Mouse (Mus musculus) CH12.LX (cell line): Measurements from ENCODE around the gene Rock2. TPM values are rescaled to one million over a fixed set of nuclear protein-coding genes. Genes with fewer than 3 reads are reported as not detected.
A peak's percentile ranks its signal among the peaks of the same experiment; 100 is the strongest.

ENCODE experiments used
- DNase-seq: peaks from one replicate; pipeline ENCODE4 v3.0.0-alpha.2; 2013; ENCODE audit errors: extremely low read depth
- H3K27ac ChIP-seq: 2 replicates; pipeline ENCODE4 v1.5.1; 2012; ENCODE audit warnings: low read depth, mild to moderate bottlenecking, control low read depth, moderate library complexity; ENCODE audit not compliant: insufficient read depth
- H3K27me3 ChIP-seq: replicated peaks from 2 replicates; pipeline ENCODE3; 2012; ENCODE audit warnings: inconsistent platforms
- H3K36me3 ChIP-seq, 2 experiments: replicated peaks in 1 of 2; 2 replicates each; pipeline versions ENCODE3 to v1.6.1; 2012; ENCODE audit warnings: inconsistent platforms in 1 of 2, low read length in 1 of 2, mild to moderate bottlenecking in 1 of 2, mixed read lengths in 1 of 2, moderate library complexity in 1 of 2; ENCODE audit not compliant: control insufficient read depth in 1 of 2, insufficient read depth in 1 of 2
- H3K4me1 ChIP-seq, 2 experiments: 2 replicates each; pipeline ENCODE4 v1.6.1; 2012; ENCODE audit warnings: inconsistent platforms in 1 of 2, moderate library complexity in 1 of 2; ENCODE audit not compliant: insufficient read depth in 2 of 2, control insufficient read depth in 1 of 2
- H3K4me2 ChIP-seq: 2 replicates; pipeline ENCODE4 v1.6.1; 2012; ENCODE audit warnings: low read depth, mild to moderate bottlenecking, control low read depth; ENCODE audit not compliant: poor library complexity, insufficient read depth, severe bottlenecking
- H3K4me3 ChIP-seq, 3 experiments: fragments of 150-350 bp in 1 of 3; sonication (generic) in 1 of 3; replicated peaks in 1 of 3; 2 replicates each; pipeline versions ENCODE3 to v1.5.1; 2011 to 2012; ENCODE audit warnings: low read depth in 2 of 3, low read length in 2 of 3, mild to moderate bottlenecking in 2 of 3, moderate library complexity in 2 of 3, control low read depth in 1 of 3, improper control_type of control experiment in 1 of 3, inconsistent platforms in 1 of 3, mixed read lengths in 1 of 3; ENCODE audit not compliant: poor library complexity in 1 of 3
- H3K79me2 ChIP-seq: replicated peaks from 2 replicates; pipeline ENCODE4 v1.6.1; 2012; ENCODE audit warnings: mild to moderate bottlenecking, moderate library complexity; ENCODE audit not compliant: control insufficient read depth, poor library complexity, insufficient read depth, severe bottlenecking; ENCODE audit errors: extremely low read depth
- H3K9ac ChIP-seq: 2 replicates; pipeline ENCODE4 v1.6.1; 2012; ENCODE audit warnings: low read depth, mild to moderate bottlenecking, control low read depth, moderate library complexity; ENCODE audit not compliant: insufficient read depth
- H3K9me3 ChIP-seq: replicated peaks from 2 replicates; pipeline ENCODE3; 2012; ENCODE audit warnings: low read length, inconsistent platforms, mixed read lengths
- BHLHE40 ChIP-seq: IDR thresholded peaks from 2 replicates; pipeline ENCODE4 v1.6.1; 2011; ENCODE audit warnings: mild to moderate bottlenecking, low read depth, low read length, improper control_type of control experiment
- CHD1 ChIP-seq: IDR thresholded peaks from 2 replicates; pipeline ENCODE4 v1.6.1; 2012; ENCODE audit warnings: low read depth, low read length, improper control_type of control experiment, inconsistent platforms
- CHD2 ChIP-seq: IDR thresholded peaks from 2 replicates; pipeline ENCODE4 v1.6.1; 2011; ENCODE audit warnings: low read length, improper control_type of control experiment
- CTCF ChIP-seq, 2 experiments: IDR thresholded peaks in 1 of 2; conservative IDR thresholded peaks in 1 of 2; 2 replicates each; pipeline ENCODE4 v1.5.1; 2011 to 2012; ENCODE audit warnings: low read depth in 2 of 2, low read length in 2 of 2, improper control_type of control experiment in 1 of 2, inconsistent platforms in 1 of 2, mild to moderate bottlenecking in 1 of 2, moderate library complexity in 1 of 2
- EP300 ChIP-seq: IDR thresholded peaks from 2 replicates; pipeline ENCODE4 v1.6.1; 2011; ENCODE audit warnings: low read length, improper control_type of control experiment
- ETS1 ChIP-seq: conservative IDR thresholded peaks from 2 replicates; pipeline ENCODE4 v1.6.1; 2012; ENCODE audit warnings: low read depth, mild to moderate bottlenecking, inconsistent platforms, low read length, improper control_type of control experiment, moderate library complexity
- GABPA ChIP-seq: IDR thresholded peaks from 2 replicates; pipeline ENCODE4 v1.6.1; 2012; ENCODE audit warnings: low read depth, low read length, improper control_type of control experiment, inconsistent platforms; ENCODE audit not compliant: insufficient replicate concordance
- HCFC1 ChIP-seq: IDR thresholded peaks from 2 replicates; pipeline ENCODE4 v1.6.1; 2012; ENCODE audit warnings: low read depth, mild to moderate bottlenecking, inconsistent platforms, low read length, improper control_type of control experiment
- IRF4 ChIP-seq: IDR thresholded peaks from 2 replicates; pipeline ENCODE4 v1.6.1; 2014; ENCODE audit warnings: low read depth, mild to moderate bottlenecking, inconsistent platforms, low read length, improper control_type of control experiment
- JUN ChIP-seq: IDR thresholded peaks from 2 replicates; pipeline ENCODE4 v1.6.1; 2011; ENCODE audit warnings: low read depth, mild to moderate bottlenecking, low read length, improper control_type of control experiment, moderate library complexity; ENCODE audit not compliant: insufficient read depth
- JUND ChIP-seq: conservative IDR thresholded peaks from 2 replicates; pipeline ENCODE4 v1.6.1; 2011; ENCODE audit warnings: low read depth, low read length, improper control_type of control experiment
- KAT2A ChIP-seq: IDR thresholded peaks from 2 replicates; pipeline ENCODE4 v1.6.1; 2012; ENCODE audit warnings: low read length, improper control_type of control experiment, inconsistent platforms; ENCODE audit not compliant: insufficient replicate concordance
- MAX ChIP-seq: IDR thresholded peaks from 2 replicates; pipeline ENCODE4 v1.6.1; 2011; ENCODE audit warnings: low read length, improper control_type of control experiment
- MAZ ChIP-seq: IDR thresholded peaks from 2 replicates; pipeline ENCODE4 v1.6.1; 2012; ENCODE audit warnings: low read depth, mild to moderate bottlenecking, inconsistent platforms, low read length, improper control_type of control experiment, moderate library complexity
- MEF2A ChIP-seq: IDR thresholded peaks from 2 replicates; pipeline ENCODE4 v1.6.1; 2014; ENCODE audit warnings: low read depth, mild to moderate bottlenecking, inconsistent platforms, low read length, improper control_type of control experiment, borderline replicate concordance
- MYC ChIP-seq: IDR thresholded peaks from 2 replicates; pipeline ENCODE4 v1.6.1; 2011; ENCODE audit warnings: low read depth, mild to moderate bottlenecking, improper control_type of control experiment, low read length
- NELFE ChIP-seq: IDR thresholded peaks from 2 replicates; pipeline ENCODE4 v1.6.1; 2011; ENCODE audit warnings: low read depth, low read length, improper control_type of control experiment
- NRF1 ChIP-seq: IDR thresholded peaks from 2 replicates; pipeline ENCODE4 v1.6.1; 2014; ENCODE audit warnings: low read depth, mild to moderate bottlenecking, inconsistent platforms, low read length, improper control_type of control experiment, moderate library complexity
- PAX5 ChIP-seq: IDR thresholded peaks from 2 replicates; pipeline ENCODE4 v1.6.1; 2012; ENCODE audit warnings: low read length, inconsistent platforms, mixed read lengths
- POLR2A ChIP-seq: IDR thresholded peaks from 2 replicates; pipeline ENCODE4 v1.6.1; 2011; ENCODE audit warnings: low read depth, mild to moderate bottlenecking, improper control_type of control experiment, low read length
- POLR2AphosphoS2 ChIP-seq: IDR thresholded peaks from 2 replicates; pipeline ENCODE4 v1.6.1; 2011; ENCODE audit warnings: low read depth, low read length, improper control_type of control experiment
- RAD21 ChIP-seq: IDR thresholded peaks from 2 replicates; pipeline ENCODE4 v1.6.1; 2011; ENCODE audit warnings: low read depth, mild to moderate bottlenecking, low read length, improper control_type of control experiment, moderate library complexity
- RCOR1 ChIP-seq: conservative IDR thresholded peaks from 2 replicates; pipeline ENCODE4 v1.6.1; 2012; ENCODE audit warnings: low read depth, mild to moderate bottlenecking, inconsistent platforms, low read length, improper control_type of control experiment
- SIN3A ChIP-seq: IDR thresholded peaks from 2 replicates; pipeline ENCODE4 v1.6.1; 2012; ENCODE audit warnings: low read length, improper control_type of control experiment, inconsistent platforms
- SMC3 ChIP-seq: IDR thresholded peaks from 2 replicates; pipeline ENCODE4 v1.6.1; 2011; ENCODE audit warnings: low read depth, low read length, improper control_type of control experiment
- TBP ChIP-seq: conservative IDR thresholded peaks from 2 replicates; pipeline ENCODE4 v1.6.1; 2011; ENCODE audit warnings: low read depth, low read length, improper control_type of control experiment
- TCF12 ChIP-seq: IDR thresholded peaks from 2 replicates; pipeline ENCODE4 v1.6.1; 2014; ENCODE audit warnings: low read depth, mild to moderate bottlenecking, inconsistent platforms, low read length, improper control_type of control experiment
- UBTF ChIP-seq: IDR thresholded peaks from 2 replicates; pipeline ENCODE4 v1.6.1; 2012; ENCODE audit warnings: low read depth, mild to moderate bottlenecking, inconsistent platforms, low read length, improper control_type of control experiment, moderate library complexity
- USF1 ChIP-seq: IDR thresholded peaks from 2 replicates; pipeline ENCODE4 v1.6.1; 2014; ENCODE audit warnings: low read depth, mild to moderate bottlenecking, inconsistent platforms, low read length, improper control_type of control experiment
- USF2 ChIP-seq: conservative IDR thresholded peaks from 2 replicates; pipeline ENCODE4 v1.6.1; 2011; ENCODE audit warnings: low read depth, low read length, improper control_type of control experiment
- ZMIZ1 ChIP-seq: IDR thresholded peaks from 2 replicates; pipeline ENCODE4 v1.6.1; 2012; ENCODE audit warnings: low read depth, mild to moderate bottlenecking, inconsistent platforms, low read length, improper control_type of control experiment
- ZNF384 ChIP-seq: IDR thresholded peaks from 2 replicates; pipeline ENCODE4 v1.6.1; 2012; ENCODE audit warnings: low read depth, low read length, improper control_type of control experiment, inconsistent platforms
- dilution Hi-C: fragments of 300-500 bp; cut with MboI; formaldehyde crosslinking; loops from 2 replicates; pipeline ENCODE4 v1.14.3; 2020; ENCODE audit warnings: low sequenced_read_pairs; ENCODE audit not compliant: extremely low pct_unique_long_range_greater_than_20kb, extremely low pct_ligation_motif_present
- in situ Hi-C: fragments of 300-500 bp; cut with MboI; formaldehyde crosslinking; loops from 3 replicates; pipeline ENCODE4 v1.14.3; 2019; ENCODE audit warnings: low sequenced_read_pairs, low pct_ligation_motif_present, low pct_unique_long_range_greater_than_20kb, mixed read lengths
- polyA plus RNA-seq: library from polyadenylated mRNA; unstranded; fragments of >175 nt; gene quantifications from 2 replicates; pipeline ENCODE4 v1.2.1, GENCODE M21; 2012; ENCODE audit warnings: low read depth; ENCODE audit not compliant: insufficient read length
- total RNA-seq, 2 experiments: library from RNA; depleted of rRNA; stranded (reverse); fragments of 300-350 nt in 1 of 2; fragments of >200 nt in 1 of 2; gene quantifications; 2 replicates each; pipeline ENCODE4 v1.2.3; 2012 to 2014

The Rock2 gene
- total and polyA plus RNA-seq, 3 experiments = 39.1 to 49.9 (median 40.3) TPM

- Histone ChIP-seq H3K9me3 (no peaks in the 10 kb centered on the region), H3K4me2 (no peak overlapping the region), H3K36me3 (peaks cover 0 to 20% of the 10 kb centered on the region in 2 experiments), H3K79me2 (peaks cover 83% of the 10 kb centered on the region), H3K27me3 (no peaks in the 10 kb centered on the region), H3K27ac (no peak overlapping the region), H3K4me3 (no peak overlapping the region), H3K9ac (no peak overlapping the region), H3K4me1 (peaks cover 4 to 63% of the 10 kb centered on the region in 2 experiments; a peak in 2 of 4 replicates)
- TF ChIP-seq CHD2 (no peak), MAZ (no peak), BHLHE40 (no peak), CHD1 (peak; percentile 68; the same call in 1 of the 2 replicates), NRF1 (no peak), KAT2A (no peak), NELFE (no peak), USF1 (no peak), PAX5 (no peak), TBP (no peak), JUND (no peak), MAX (peak; percentile 38; the same call in 1 of the 2 replicates), MEF2A (no peak), RAD21 (peak; percentile 19), IRF4 (no peak), GABPA (no peak), UBTF (no peak), ZMIZ1 (no peak), HCFC1 (no peak), CTCF (conservative IDR thresholded peaks at IDR 0.05 in 1 of 2, IDR thresholded peaks at IDR 0.05 in 1 of 2; ENCODE audit: low read depth in 2 of 2, low read length in 2 of 2) (peak; percentile 17 to 51; a peak in 2 of 4 replicates), ZNF384 (no peak), POLR2AphosphoS2 (no peak), USF2 (no peak), JUN (no peak), SMC3 (peak; percentile 20), TCF12 (no peak), EP300 (no peak), RCOR1 (no peak), SIN3A (0 out of 2 replicates have a peak, but pooled peaks have one; percentile 21), POLR2A (no peak), ETS1 (no peak), MYC (peak; percentile 75)
- dilution Hi-C loops (no loop called here), in situ Hi-C loops (no loop called here)
- no peak for DNase-seq
Measured at GRCm38 (mm10) chr12:16907953-16908648, 13.4 kb downstream of the Rock2 start.
